In genomic region chr1:184998631-184999030, GRCm38 (mm10) we compare ENCODE assay signal across 9 mouse cellular contexts. TPM values are rescaled to one million over a fixed set of nuclear protein-coding genes. Genes with fewer than 3 reads are reported as not detected.
DNase-seq lines count a peak whose midpoint lies in the region; ATAC-seq and TF ChIP-seq lines count a peak whose summit lies in the region.
"Had no signal": no experiment of that assay in that cellular context is flagged by ENCODE, and none has a peak within 500 bp of the region (broad histone marks: within the 10 kb centered on the region; RNA-seq: fewer than 3 reads in every experiment).

No protein-coding gene starts in this region.

- H3K4me1 ChIP-seq in kidney, postnatal 0 days (replicated peaks; ENCODE audit: insufficient read depth, low read length) = 0 out of 2 replicates have a peak, but pooled peaks cover 3% of the 10 kb centered on the region
- H3K4me1 ChIP-seq in embryonic facial prominence, embryonic 15.5 days = peaks cover 22% of the 10 kb centered on the region
- no peaks in the 10 kb centered on the region for H3K4me1 ChIP-seq in intestine, postnatal 0 days (replicated peaks; ENCODE audit: control insufficient read depth, insufficient read depth, low read length)
- H3K4me1 ChIP-seq in neural tube, embryonic 14.5 days (ENCODE audit: control insufficient read depth, insufficient read depth, low read length) = peaks cover 15% of the 10 kb centered on the region; the same call in 1 of the 2 replicates

- 33% methylated on average over 2 of the region's 2 CpGs for WGBS in kidney, postnatal 0 days
- 13% methylated on average over 2 of the region's 2 CpGs for WGBS in embryonic facial prominence, embryonic 15.5 days
- 31% methylated on average over 2 of the region's 2 CpGs for WGBS in intestine, postnatal 0 days
- WGBS in neural tube, embryonic 14.5 days = 3% methylated on average over 2 of the region's 2 CpGs

- peak overlapping the region; percentile 73 for H3K4me3 ChIP-seq in kidney, postnatal 0 days (replicated peaks; ENCODE audit: low read depth, low read length)
- H3K4me3 ChIP-seq in embryonic facial prominence, embryonic 15.5 days (replicated peaks) = peak overlapping the region; percentile 85
- peak overlapping the region; percentile 79 for H3K4me3 ChIP-seq in intestine, postnatal 0 days (ENCODE audit: low read depth, low read length)
- peak overlapping the region; percentile 95 for H3K4me3 ChIP-seq in neural tube, embryonic 14.5 days (ENCODE audit: low read depth, low read length)

- no peaks in the 10 kb centered on the region for H3K9me3 ChIP-seq in kidney, postnatal 0 days (replicated peaks; ENCODE audit: low read length)
- no peaks in the 10 kb centered on the region for H3K9me3 ChIP-seq in embryonic facial prominence, embryonic 15.5 days (replicated peaks)
- no peaks in the 10 kb centered on the region for H3K9me3 ChIP-seq in intestine, postnatal 0 days (ENCODE audit: control insufficient read depth)
- no peaks in the 10 kb centered on the region for H3K9me3 ChIP-seq in neural tube, embryonic 14.5 days (ENCODE audit: control insufficient read depth, low read length)

- no peak for DNase-seq in kidney, postnatal 0 days (ENCODE audit: low spot score)
- DNase-seq in kidney, postnatal 4 days = no peak
- no peak for DNase-seq in gastrocnemius, adult 8-10 months (ENCODE audit: low spot score in 2 of 2)
- DNase-seq in gastrocnemius, postnatal 10 days = no peak

- no peak for TF ChIP-seq CTCF in kidney, postnatal 0 days (IDR thresholded peaks at IDR 0.05; ENCODE audit: low read depth)
- TF ChIP-seq CTCF in intestine, postnatal 0 days (IDR thresholded peaks at IDR 0.05; ENCODE audit: low read depth) = no peak

- no peak for ATAC-seq in kidney, postnatal 0 days (replicated peaks; ENCODE audit: low FRiP score, low read depth)
- 0 out of 2 replicates have a peak, but pooled peaks have one; percentile 30 for ATAC-seq in embryonic facial prominence, embryonic 15.5 days (ENCODE audit: insufficient number of reproducible peaks, low FRiP score, low TSS enrichment, low read depth)
- ATAC-seq in intestine, postnatal 0 days = peak; percentile 6; the same call in 1 of the 2 replicates
- ATAC-seq in neural tube, embryonic 14.5 days (ENCODE audit: low read depth) = peak; percentile 28; the same call in 1 of the 2 replicates
- no peak for ATAC-seq in CD4-positive, CD25-positive, alpha-beta regulatory T cell, adult 4 months

- H3K9ac ChIP-seq in kidney, postnatal 0 days (ENCODE audit: low read depth, low read length) = peak overlapping the region; percentile 92
- peak overlapping the region; percentile 91 for H3K9ac ChIP-seq in embryonic facial prominence, embryonic 15.5 days
- H3K9ac ChIP-seq in intestine, postnatal 0 days (ENCODE audit: low read depth, low read length) = peak overlapping the region; percentile 89
- H3K9ac ChIP-seq in neural tube, embryonic 14.5 days (replicated peaks; ENCODE audit: low read depth, low read length) = peak overlapping the region; percentile 99

- H3K4me2 ChIP-seq in kidney, postnatal 0 days (ENCODE audit: low read length) = peak overlapping the region; percentile 93
- H3K4me2 ChIP-seq in embryonic facial prominence, embryonic 15.5 days (replicated peaks) = peak overlapping the region; percentile 73
- H3K4me2 ChIP-seq in intestine, postnatal 0 days (replicated peaks; ENCODE audit: low read depth) = peak overlapping the region; percentile 95
- peak overlapping the region; percentile 64 for H3K4me2 ChIP-seq in neural tube, embryonic 14.5 days (ENCODE audit: low read depth, low read length)

- no peaks in the 10 kb centered on the region for H3K27me3 ChIP-seq in kidney, postnatal 0 days (ENCODE audit: insufficient read depth, low read length)
- no peaks in the 10 kb centered on the region for H3K27me3 ChIP-seq in embryonic facial prominence, embryonic 15.5 days
- no peaks in the 10 kb centered on the region for H3K27me3 ChIP-seq in intestine, postnatal 0 days (replicated peaks; ENCODE audit: control insufficient read depth, insufficient read depth, low read length)
- H3K27me3 ChIP-seq in neural tube, embryonic 14.5 days (ENCODE audit: control insufficient read depth, insufficient read depth, low read length) = no peaks in the 10 kb centered on the region

- H3K27ac ChIP-seq in kidney, postnatal 0 days = no peak overlapping the region
- 0 out of 2 replicates have a peak overlapping the region, but pooled peaks have one; percentile 69 for H3K27ac ChIP-seq in embryonic facial prominence, embryonic 15.5 days (replicated peaks)
- H3K27ac ChIP-seq in intestine, postnatal 0 days (ENCODE audit: low read depth, low read length) = no peak overlapping the region
- peak overlapping the region; percentile 92 for H3K27ac ChIP-seq in neural tube, embryonic 14.5 days (ENCODE audit: low read depth, low read length)

- no peaks in the 10 kb centered on the region for H3K36me3 ChIP-seq in kidney, postnatal 0 days (ENCODE audit: insufficient read depth, low read length)
- no peaks in the 10 kb centered on the region for H3K36me3 ChIP-seq in embryonic facial prominence, embryonic 15.5 days
- H3K36me3 ChIP-seq in intestine, postnatal 0 days (ENCODE audit: control insufficient read depth, insufficient read depth) = no peaks in the 10 kb centered on the region
- H3K36me3 ChIP-seq in neural tube, embryonic 14.5 days (ENCODE audit: control insufficient read depth, insufficient read depth, low read length) = no peaks in the 10 kb centered on the region

RNA-seq across cellular contexts. Expression of gene Mark1, which starts 0.7 kb away (rescaled TPM):
- polyA plus RNA-seq in kidney, postnatal 0 days (2015; fragmentation: Nextera tagmentation; extraction: Ambion mirVana) = 2.1 TPM in 2 replicates
- 4.3 and 4.5 TPM in 2 replicates for polyA plus RNA-seq in embryonic facial prominence, embryonic 15.5 days (2015; fragmentation: Nextera tagmentation; extraction: Ambion mirVana)
- polyA plus RNA-seq in intestine, postnatal 0 days (2015; fragmentation: Nextera tagmentation; extraction: Ambion mirVana) = 1.6 TPM in 2 replicates
- 14.1 and 15.2 TPM in 2 replicates for polyA plus RNA-seq in neural tube, embryonic 14.5 days (2014; fragmentation: Nextera tagmentation; extraction: Ambion mirVana)
- 1 to 10 TPM; 1.4 to 2.5 (median 1.9) TPM for total RNA-seq in gastrocnemius, adult 8-10 months (2022)
- not detected for polyA plus RNA-seq in CD4-positive, CD25-positive, alpha-beta regulatory T cell, adult 4 months (2017; shearing (Covaris generic))
- 1 to 10 TPM; 5.9 to 8.2 TPM for total RNA-seq in gastrocnemius, postnatal 10 days (2021)
- total RNA-seq: common myeloid progenitor, adult 5-6 weeks had no signal

Comparison
In these comparisons a context has a peak if more than half of its experiments do, and no peak if none do; other contexts are left out.
1. ATAC-seq: peak in embryonic facial prominence, embryonic 15.5 days (single experiment), intestine, postnatal 0 days (single experiment) and neural tube, embryonic 14.5 days (single experiment); none in kidney, postnatal 0 days (single experiment) and CD4-positive, CD25-positive, alpha-beta regulatory T cell, adult 4 months (single experiment).
2. H3K27ac ChIP-seq: peak in embryonic facial prominence, embryonic 15.5 days (single experiment) and neural tube, embryonic 14.5 days (single experiment); none in kidney, postnatal 0 days (single experiment) and intestine, postnatal 0 days (single experiment).
3. Peak in every context shown above with its lines, with median percentiles within 50 percentile points of each other: H3K4me2 ChIP-seq, H3K4me3 ChIP-seq and H3K9ac ChIP-seq.